Mouse (Mus musculus) MN1 (cell line): ENCODE measurements at regions not wholly inside any gene's neighbourhood (a gene's known extent, or its start where the extent isn't known, plus 50 kb on each side); places are given as distances from the start of the nearest gene placed in this dataset.

Source experiments
- DNase-seq: peaks from one replicate; pipeline ENCODE4 v3.0.0-alpha.2; 2016; ENCODE audit warnings: low spot score

DNA sequence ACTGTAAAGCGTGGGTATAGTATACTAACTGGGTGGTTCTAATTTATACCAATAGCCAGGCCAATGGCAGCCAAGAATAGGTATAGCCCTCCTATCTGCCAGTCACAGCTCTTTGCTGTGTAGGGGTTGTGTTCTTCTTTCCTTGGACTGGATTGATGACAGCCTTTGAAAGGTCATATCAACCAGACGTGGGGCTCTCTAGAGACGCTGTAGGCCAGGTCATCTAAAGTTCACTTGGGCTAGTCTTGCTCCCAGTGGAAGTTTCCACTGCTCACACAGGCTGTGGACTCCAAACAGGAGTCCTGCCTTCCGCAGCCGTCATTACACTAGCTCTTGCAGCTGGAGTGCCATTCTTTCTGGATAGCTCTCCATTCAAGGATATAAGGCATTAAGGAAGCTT, 220.3 kb downstream of the Gja1 start:
- no peak for DNase-seq

GRCm38 (mm10) chr10:56598191-56598590, 221.1 kb downstream of the Gja1 start:
- no peak for DNase-seq

DNA sequence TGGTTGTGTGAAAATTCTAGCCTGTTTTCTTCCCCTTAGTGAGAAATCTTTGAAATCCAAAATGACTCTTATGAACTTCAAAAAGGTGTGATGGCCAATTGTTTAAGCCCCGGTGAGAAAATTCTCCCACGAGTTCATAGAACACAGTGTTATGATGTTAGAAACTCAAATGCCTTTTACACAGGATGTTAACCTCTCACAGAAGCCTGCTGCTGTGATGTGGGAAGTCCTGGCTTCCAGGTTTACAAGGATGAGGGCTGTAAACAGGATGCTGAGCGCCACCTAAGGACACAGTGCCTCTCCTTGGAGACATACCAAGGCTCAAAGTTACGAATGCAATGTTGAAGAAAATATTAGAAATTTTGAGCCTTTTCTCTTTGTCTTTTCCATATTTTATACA, 222.8 kb downstream of the Gja1 start:
- DNase-seq: no peak

- no peak for DNase-seq
Observed at GRCm38 (mm10) chr10:56611564-56612288, 234.6 kb downstream of the Gja1 start.

GRCm38 (mm10) chr10:56642656-56643055, 265.5 kb downstream of the Gja1 start:
- no peak for DNase-seq

- DNase-seq: no peak
Observed at GRCm38 (mm10) chr10:56643376-56644135, 266.4 kb downstream of the Gja1 start.

- no peak for DNase-seq
Observed at GRCm38 (mm10) chr10:56660501-56660900, 283.4 kb downstream of the Gja1 start.

GRCm38 (mm10) chr10:56673919-56674318, 296.8 kb downstream of the Gja1 start:
- DNase-seq: no peak

DNA sequence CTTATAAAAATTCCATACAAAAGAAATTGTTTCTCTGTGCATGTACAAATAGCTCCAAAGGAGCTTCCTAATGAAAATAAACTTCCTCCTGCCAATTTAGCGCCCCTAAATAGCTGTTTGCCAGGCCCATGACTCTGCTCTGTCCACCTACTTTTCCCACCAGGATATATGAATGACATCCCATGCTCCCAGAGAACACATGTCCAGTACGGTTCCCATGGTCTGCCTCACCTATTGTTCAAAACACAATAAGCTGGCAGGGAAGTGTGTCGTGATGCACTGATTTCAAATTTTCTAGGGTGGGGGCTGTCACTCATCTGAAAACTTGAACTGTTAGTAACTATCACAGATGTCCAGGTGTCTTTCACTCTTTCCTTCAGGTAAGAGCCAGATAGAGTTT, 305.8 kb downstream of the Gja1 start:
- DNase-seq: no peak

GRCm38 (mm10) chr10:56685655-56686250, 308.6 kb downstream of the Gja1 start:
- DNase-seq: no peak

- no peak for DNase-seq
Observed at GRCm38 (mm10) chr10:56691467-56691866, 314.3 kb downstream of the Gja1 start.

DNA sequence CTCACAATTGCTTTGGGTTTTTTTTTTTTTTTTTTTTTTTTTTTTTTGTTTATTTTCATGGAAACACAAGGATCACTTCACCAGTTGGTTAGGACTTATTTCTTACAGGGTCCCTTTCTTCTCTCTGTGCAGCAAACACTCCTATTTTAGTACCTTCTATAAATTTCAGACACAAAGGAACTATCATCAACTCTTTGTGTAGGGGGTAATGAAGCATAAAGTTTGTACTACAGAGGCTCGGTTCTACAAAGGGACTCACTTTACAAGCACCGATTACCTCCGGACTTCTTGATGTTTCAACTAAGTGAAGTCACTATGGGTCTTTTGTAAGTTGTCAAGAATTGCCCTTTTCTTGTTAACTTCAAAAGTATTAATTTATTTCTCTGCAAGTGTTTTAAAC, 318.0 kb downstream of the Gja1 start:
- DNase-seq: no peak

DNA sequence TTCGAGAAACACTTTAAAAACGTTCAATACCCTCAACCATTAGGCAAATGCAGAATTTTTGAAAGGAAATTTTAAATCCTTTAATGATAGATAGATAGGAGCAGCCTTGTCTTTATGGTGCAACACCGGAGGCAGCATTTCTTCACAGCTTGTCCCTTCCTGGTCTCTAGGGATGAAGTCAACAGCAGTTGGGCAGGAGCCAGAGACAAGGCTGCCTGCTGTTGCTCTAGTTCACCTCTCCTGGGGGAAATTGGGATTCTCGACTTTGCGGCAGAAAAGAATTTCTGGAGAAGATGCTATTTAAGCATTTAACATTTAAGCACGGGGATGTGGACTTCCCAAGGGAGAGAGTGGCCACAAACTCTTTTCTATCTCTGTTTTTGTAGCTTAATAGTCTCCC, 323.0 kb downstream of the Gja1 start:
- no peak for DNase-seq

DNA sequence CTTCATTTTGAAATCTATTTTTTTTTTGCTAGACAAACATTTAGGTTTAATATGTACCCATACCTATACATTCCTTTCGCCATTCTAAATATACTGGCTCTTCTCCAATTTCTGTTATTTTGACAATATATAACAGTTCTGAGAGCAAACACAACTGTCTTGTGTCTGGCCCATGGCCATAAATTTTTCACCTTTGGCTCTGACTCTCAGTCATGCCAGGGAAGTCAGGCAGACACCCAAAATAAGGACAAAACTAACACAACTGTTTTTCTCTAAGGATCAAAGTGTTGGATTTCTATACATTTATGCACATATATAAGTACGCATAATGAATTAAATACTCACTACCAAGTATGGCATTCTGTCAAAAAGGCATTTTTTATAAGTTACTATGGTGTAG, 331.3 kb downstream of the Gja1 start:
- no peak for DNase-seq

DNA sequence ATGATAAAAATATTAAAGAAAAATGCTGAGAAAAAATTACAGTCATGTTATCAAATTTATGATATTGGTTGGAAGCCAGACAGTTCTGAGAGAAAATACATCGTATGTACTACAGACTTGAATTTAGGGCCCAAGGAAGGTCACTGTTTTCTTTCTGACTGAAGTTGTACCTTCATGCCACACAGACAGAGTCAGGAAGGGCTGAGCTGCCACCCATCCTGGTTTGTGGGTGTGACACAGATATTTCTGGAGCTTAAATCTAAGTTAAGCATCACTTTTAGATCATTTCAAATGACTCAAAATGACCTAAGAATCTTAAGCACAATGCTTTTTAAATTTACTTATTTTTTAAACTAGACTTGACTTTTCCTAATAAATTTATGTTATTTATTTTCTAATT, 331.8 kb downstream of the Gja1 start:
- DNase-seq: no peak

GRCm38 (mm10) chr10:56712611-56713105, 335.5 kb downstream of the Gja1 start:
- no peak for DNase-seq

- DNase-seq: no peak
Observed at GRCm38 (mm10) chr10:56737073-56737472, 359.9 kb downstream of the Gja1 start.

DNA sequence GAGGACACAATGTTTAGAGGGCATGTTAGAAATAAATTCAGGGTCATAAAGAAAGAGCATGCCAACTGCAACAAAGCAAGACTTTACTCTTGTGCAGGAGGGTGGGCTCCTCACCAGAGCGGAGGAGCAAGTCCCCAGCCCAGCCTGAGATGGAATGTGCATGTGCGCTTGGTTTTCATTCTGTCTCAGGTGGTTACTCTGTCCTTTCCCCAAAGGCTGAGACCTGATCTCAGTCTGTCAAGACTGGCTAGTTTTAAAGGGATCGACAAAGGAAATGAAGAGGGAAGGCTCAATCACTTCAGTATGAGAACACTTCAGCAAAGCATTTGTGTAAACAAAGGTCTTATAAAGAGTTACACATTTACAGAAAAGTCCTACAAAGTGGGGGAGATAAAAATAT, 362.5 kb downstream of the Gja1 start:
- DNase-seq: no peak

DNA sequence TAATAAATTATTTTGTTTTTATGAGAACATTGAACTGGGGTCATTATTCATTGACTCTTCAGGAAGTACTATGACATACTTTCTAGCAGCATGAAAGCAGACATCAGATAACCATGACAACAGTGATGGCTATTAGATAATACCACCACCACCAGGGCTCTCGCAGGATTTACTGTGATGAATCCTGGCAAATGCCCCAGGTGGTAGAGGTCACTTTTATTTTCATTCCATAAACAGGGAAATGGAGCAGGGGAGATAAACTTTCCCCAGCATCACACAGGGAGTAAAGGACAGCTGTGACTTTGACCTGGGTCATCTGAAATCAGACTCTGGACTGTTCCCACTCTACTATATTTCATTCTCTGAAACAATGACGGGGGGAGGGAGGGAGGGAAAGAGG, 375.0 kb downstream of the Gja1 start:
- no peak for DNase-seq

DNA sequence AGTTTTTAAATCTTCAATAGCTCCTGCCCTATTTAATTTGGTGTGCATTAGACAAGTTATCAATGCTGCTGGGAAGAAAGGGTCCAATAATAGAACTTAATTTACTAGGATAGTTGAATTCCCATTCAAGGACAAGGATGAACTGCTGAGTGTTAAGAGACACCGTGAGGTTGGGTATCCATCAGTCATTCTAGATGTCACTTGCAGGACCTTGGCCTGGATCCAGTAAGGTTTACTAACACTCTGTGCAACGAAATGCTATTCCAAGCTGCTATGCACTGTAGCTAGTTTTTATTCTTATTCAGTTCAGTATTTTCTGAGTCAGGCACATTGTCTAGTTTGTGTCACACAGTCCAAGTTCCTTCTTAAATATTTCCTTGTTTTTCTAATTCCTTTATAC, 376.4 kb downstream of the Gja1 start:
- no peak for DNase-seq

GRCm38 (mm10) chr10:56754546-56755175, 377.5 kb downstream of the Gja1 start:
- no peak for DNase-seq

DNA sequence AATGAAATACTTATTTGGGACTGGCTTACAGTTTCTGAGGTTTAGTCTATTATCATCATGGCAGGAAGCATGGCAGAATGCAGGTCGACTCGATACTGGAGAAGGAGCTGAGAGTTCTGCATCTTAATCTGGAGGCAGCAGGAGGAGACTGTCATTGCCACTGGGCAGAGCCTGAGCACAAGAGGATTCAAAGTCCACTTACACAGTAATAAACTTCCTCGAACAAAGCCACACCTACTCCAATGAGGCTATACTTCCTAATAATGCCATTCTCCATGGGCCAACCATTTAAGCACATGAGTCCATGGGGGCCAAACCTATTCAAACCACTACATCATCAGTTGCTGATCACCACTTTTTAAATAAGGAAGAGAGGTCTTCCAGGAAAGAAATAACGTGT, 393.5 kb downstream of the Gja1 start:
- DNase-seq: no peak

DNA sequence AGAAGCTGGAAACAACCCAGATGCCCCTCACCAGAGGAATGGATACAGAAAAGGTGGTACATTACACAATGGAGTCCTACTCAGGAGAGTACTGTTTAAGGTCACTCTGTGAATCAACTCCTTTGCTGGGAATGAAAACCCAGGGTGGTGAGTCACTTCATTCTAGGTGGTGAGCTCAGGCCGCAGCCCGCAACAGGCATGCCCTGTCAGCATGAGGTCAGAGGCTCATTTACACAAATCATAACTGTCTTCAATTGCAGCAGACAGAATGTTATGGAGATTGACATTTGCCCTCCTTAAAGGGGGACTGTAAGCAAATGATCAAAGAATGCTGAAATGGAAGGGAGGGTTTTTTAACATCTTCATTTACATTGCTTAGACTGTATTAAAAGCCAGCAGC, 405.1 kb downstream of the Gja1 start:
- no peak for DNase-seq
